Mouse (Mus musculus) CH12.LX (cell line): ENCODE results near the gene Cldn14. TPM values are rescaled to one million over a fixed set of nuclear protein-coding genes. Genes with fewer than 3 reads are reported as not detected.

Experiments
- DNase-seq: peaks from one replicate; pipeline ENCODE4 v3.0.0-alpha.2; 2013; ENCODE audit errors: extremely low read depth
- H3K27ac ChIP-seq: 2 replicates; pipeline ENCODE4 v1.5.1; 2012; ENCODE audit warnings: low read depth, mild to moderate bottlenecking, control low read depth, moderate library complexity; ENCODE audit not compliant: insufficient read depth
- H3K27me3 ChIP-seq: replicated peaks from 2 replicates; pipeline ENCODE3; 2012; ENCODE audit warnings: inconsistent platforms
- H3K36me3 ChIP-seq, 2 experiments: replicated peaks in 1 of 2; 2 replicates each; pipeline versions ENCODE3 to v1.6.1; 2012; ENCODE audit warnings: inconsistent platforms in 1 of 2, low read length in 1 of 2, mild to moderate bottlenecking in 1 of 2, mixed read lengths in 1 of 2, moderate library complexity in 1 of 2; ENCODE audit not compliant: control insufficient read depth in 1 of 2, insufficient read depth in 1 of 2
- H3K4me1 ChIP-seq, 2 experiments: 2 replicates each; pipeline ENCODE4 v1.6.1; 2012; ENCODE audit warnings: inconsistent platforms in 1 of 2, moderate library complexity in 1 of 2; ENCODE audit not compliant: insufficient read depth in 2 of 2, control insufficient read depth in 1 of 2
- H3K4me2 ChIP-seq: 2 replicates; pipeline ENCODE4 v1.6.1; 2012; ENCODE audit warnings: low read depth, mild to moderate bottlenecking, control low read depth; ENCODE audit not compliant: poor library complexity, insufficient read depth, severe bottlenecking
- H3K4me3 ChIP-seq, 3 experiments: fragments of 150-350 bp in 1 of 3; sonication (generic) in 1 of 3; replicated peaks in 1 of 3; 2 replicates each; pipeline versions ENCODE3 to v1.5.1; 2011 to 2012; ENCODE audit warnings: low read depth in 2 of 3, low read length in 2 of 3, mild to moderate bottlenecking in 2 of 3, moderate library complexity in 2 of 3, control low read depth in 1 of 3, improper control_type of control experiment in 1 of 3, inconsistent platforms in 1 of 3, mixed read lengths in 1 of 3; ENCODE audit not compliant: poor library complexity in 1 of 3
- H3K79me2 ChIP-seq: replicated peaks from 2 replicates; pipeline ENCODE4 v1.6.1; 2012; ENCODE audit warnings: mild to moderate bottlenecking, moderate library complexity; ENCODE audit not compliant: control insufficient read depth, poor library complexity, insufficient read depth, severe bottlenecking; ENCODE audit errors: extremely low read depth
- H3K9ac ChIP-seq: 2 replicates; pipeline ENCODE4 v1.6.1; 2012; ENCODE audit warnings: low read depth, mild to moderate bottlenecking, control low read depth, moderate library complexity; ENCODE audit not compliant: insufficient read depth
- H3K9me3 ChIP-seq: replicated peaks from 2 replicates; pipeline ENCODE3; 2012; ENCODE audit warnings: low read length, inconsistent platforms, mixed read lengths
- CTCF ChIP-seq, 2 experiments: IDR thresholded peaks in 1 of 2; conservative IDR thresholded peaks in 1 of 2; 2 replicates each; pipeline ENCODE4 v1.5.1; 2011 to 2012; ENCODE audit warnings: low read depth in 2 of 2, low read length in 2 of 2, improper control_type of control experiment in 1 of 2, inconsistent platforms in 1 of 2, mild to moderate bottlenecking in 1 of 2, moderate library complexity in 1 of 2
- GABPA ChIP-seq: IDR thresholded peaks from 2 replicates; pipeline ENCODE4 v1.6.1; 2012; ENCODE audit warnings: low read depth, low read length, improper control_type of control experiment, inconsistent platforms; ENCODE audit not compliant: insufficient replicate concordance
- IRF4 ChIP-seq: IDR thresholded peaks from 2 replicates; pipeline ENCODE4 v1.6.1; 2014; ENCODE audit warnings: low read depth, mild to moderate bottlenecking, inconsistent platforms, low read length, improper control_type of control experiment
- MAZ ChIP-seq: IDR thresholded peaks from 2 replicates; pipeline ENCODE4 v1.6.1; 2012; ENCODE audit warnings: low read depth, mild to moderate bottlenecking, inconsistent platforms, low read length, improper control_type of control experiment, moderate library complexity
- NELFE ChIP-seq: IDR thresholded peaks from 2 replicates; pipeline ENCODE4 v1.6.1; 2011; ENCODE audit warnings: low read depth, low read length, improper control_type of control experiment
- RAD21 ChIP-seq: IDR thresholded peaks from 2 replicates; pipeline ENCODE4 v1.6.1; 2011; ENCODE audit warnings: low read depth, mild to moderate bottlenecking, low read length, improper control_type of control experiment, moderate library complexity
- SMC3 ChIP-seq: IDR thresholded peaks from 2 replicates; pipeline ENCODE4 v1.6.1; 2011; ENCODE audit warnings: low read depth, low read length, improper control_type of control experiment
- UBTF ChIP-seq: IDR thresholded peaks from 2 replicates; pipeline ENCODE4 v1.6.1; 2012; ENCODE audit warnings: low read depth, mild to moderate bottlenecking, inconsistent platforms, low read length, improper control_type of control experiment, moderate library complexity
- USF1 ChIP-seq: IDR thresholded peaks from 2 replicates; pipeline ENCODE4 v1.6.1; 2014; ENCODE audit warnings: low read depth, mild to moderate bottlenecking, inconsistent platforms, low read length, improper control_type of control experiment
- ZC3H11A ChIP-seq: IDR thresholded peaks from 2 replicates; pipeline ENCODE4 v1.6.1; 2012; ENCODE audit warnings: low read depth, mild to moderate bottlenecking, inconsistent platforms, low read length, improper control_type of control experiment
- ZNF384 ChIP-seq: IDR thresholded peaks from 2 replicates; pipeline ENCODE4 v1.6.1; 2012; ENCODE audit warnings: low read depth, low read length, improper control_type of control experiment, inconsistent platforms
- dilution Hi-C: fragments of 300-500 bp; cut with MboI; formaldehyde crosslinking; loops from 2 replicates; pipeline ENCODE4 v1.14.3; 2020; ENCODE audit warnings: low sequenced_read_pairs; ENCODE audit not compliant: extremely low pct_unique_long_range_greater_than_20kb, extremely low pct_ligation_motif_present
- in situ Hi-C: fragments of 300-500 bp; cut with MboI; formaldehyde crosslinking; loops from 3 replicates; pipeline ENCODE4 v1.14.3; 2019; ENCODE audit warnings: low sequenced_read_pairs, low pct_ligation_motif_present, low pct_unique_long_range_greater_than_20kb, mixed read lengths
- polyA plus RNA-seq: library from polyadenylated mRNA; unstranded; fragments of >175 nt; gene quantifications from 2 replicates; pipeline ENCODE4 v1.2.1, GENCODE M21; 2012; ENCODE audit warnings: low read depth; ENCODE audit not compliant: insufficient read length
- total RNA-seq, 2 experiments: library from RNA; depleted of rRNA; stranded (reverse); fragments of 300-350 nt in 1 of 2; fragments of >200 nt in 1 of 2; gene quantifications; 2 replicates each; pipeline ENCODE4 v1.2.3; 2012 to 2014

Cldn14 gene
- total and polyA plus RNA-seq, 3 experiments = 0.15 to 0.25 (median 0.21) TPM

- Histone ChIP-seq H3K79me2 (no peaks in the 10 kb centered on the region), H3K27me3 (no peaks in the 10 kb centered on the region), H3K4me1 (peaks cover 9 to 29% of the 10 kb centered on the region in 2 experiments), H3K4me2 (no peak overlapping the region)
- TF ChIP-seq NELFE (0 out of 2 replicates have a peak, but pooled peaks have one; percentile 11), RAD21 (peak; percentile 69), CTCF (conservative IDR thresholded peaks at IDR 0.05 in 1 of 2, IDR thresholded peaks at IDR 0.05 in 1 of 2; ENCODE audit: low read depth in 2 of 2, low read length in 2 of 2) (peak in 1 of 2 experiments; percentile 68; a peak in 2 of 4 replicates), MAZ (no peak), SMC3 (peak; percentile 61)
- TF ChIP-seq, all 38 proteins: peak for 4
- H3K9ac ChIP-seq = no peak overlapping the region
- H3K27ac ChIP-seq = no peak overlapping the region
- in situ Hi-C loops (no loop called here), dilution Hi-C loops (no loop called here)
- H3K36me3 ChIP-seq = no peaks in the 10 kb centered on the region
- H3K9me3 ChIP-seq = no peaks in the 10 kb centered on the region
- no peak overlapping the region for H3K4me3 ChIP-seq
- DNase-seq = peak; percentile 44
Observed at GRCm38 (mm10) chr16:94044996-94045395, 36.4 kb upstream of the Cldn14 start.

GRCm38 (mm10) chr16:94043797-94044196 lies 35.2 kb upstream of the Cldn14 start:
- no peak overlapping the region for H3K4me2 ChIP-seq
- no peaks in the 10 kb centered on the region for H3K27me3 ChIP-seq
- DNase-seq = no peak
- no peaks in the 10 kb centered on the region for H3K36me3 ChIP-seq
- no peaks in the 10 kb centered on the region for H3K9me3 ChIP-seq
- peaks cover 9 to 29% of the 10 kb centered on the region in 2 experiments for H3K4me1 ChIP-seq
- H3K9ac ChIP-seq = no peak overlapping the region
- in situ Hi-C loops (no loop called here), dilution Hi-C loops (no loop called here)
- no peaks in the 10 kb centered on the region for H3K79me2 ChIP-seq
- H3K27ac ChIP-seq = no peak overlapping the region
- TF ChIP-seq USF1 (no peak), UBTF (no peak), IRF4 (no peak), ZC3H11A (no peak), GABPA (no peak)
- no peak overlapping the region for H3K4me3 ChIP-seq

GRCm38 (mm10) chr16:94041065-94041712 lies 32.6 kb upstream of the Cldn14 start:
- Histone ChIP-seq H3K79me2 (no peaks in the 10 kb centered on the region), H3K9me3 (no peaks in the 10 kb centered on the region), H3K27me3 (no peaks in the 10 kb centered on the region), H3K9ac (no peak overlapping the region), H3K4me3 (no peak overlapping the region), H3K4me1 (peaks cover 12 to 28% of the 10 kb centered on the region in 2 experiments), H3K36me3 (peaks cover 0 to 2% of the 10 kb centered on the region in 2 experiments), H3K27ac (no peak overlapping the region), H3K4me2 (no peak overlapping the region)
- in situ Hi-C loops = no loop called here
- DNase-seq = no peak
- TF ChIP-seq UBTF = no peak
- no peak for TF ChIP-seq MAZ
- 0 out of 2 replicates have a peak, but pooled peaks have one; percentile 38 for TF ChIP-seq ZNF384
- dilution Hi-C loops = no loop called here
